Mouse (Mus musculus) liver, embryonic 14.5 days (tissue): ENCODE data around the gene Mapk7.

Experiments
- CTCF ChIP-seq: IDR thresholded peaks from 2 replicates; pipeline ENCODE4 v1.5.1; 2016; ENCODE audit warnings: antibody characterized with exemption, low read depth, control low read depth
- EP300 ChIP-seq: IDR thresholded peaks from 2 replicates; pipeline ENCODE4 v1.6.1; 2016; ENCODE audit warnings: antibody characterized with exemption, low read depth

GRCm38 (mm10) chr11:61492749-61493401 is 1.3 kb downstream of the Mapk7 start:
- TF ChIP-seq CTCF, result no peak
- TF ChIP-seq EP300, result no peak
